Mouse (Mus musculus): ENCODE measurements around the gene Adgrd1. TPM values are rescaled to one million over a fixed set of nuclear protein-coding genes. Genes with fewer than 3 reads are reported as not detected.

Gene Adgrd1
- total and polyA plus RNA-seq, 3 experiments: 0.27 to 0.56 TPM; not detected in 1

- no peak for DNase-seq (ENCODE audit: low read depth, low spot score)
- TF ChIP-seq TCF12 (IDR thresholded peaks at IDR 0.05; ENCODE audit: low read depth, low read length): no peak
- no peak for TF ChIP-seq POLR2A (IDR thresholded peaks at IDR 0.05; ENCODE audit: control insufficient read depth in 1 of 2, insufficient read depth in 1 of 2, low read depth in 1 of 2, low read length in 2 of 2, poor library complexity in 1 of 2)
- TF ChIP-seq HCFC1 (IDR thresholded peaks at IDR 0.05; ENCODE audit: low read depth, low read length): no peak
- TF ChIP-seq USF2 (IDR thresholded peaks at IDR 0.05; ENCODE audit: borderline replicate concordance in 1 of 2, insufficient read depth in 1 of 2, low read depth in 1 of 2, low read length in 2 of 2): no peak
- TF ChIP-seq TBP (IDR thresholded peaks at IDR 0.05; ENCODE audit: low read depth, low read length): no peak
- TF ChIP-seq ZC3H11A (IDR thresholded peaks at IDR 0.05; ENCODE audit: low read depth, low read length): no peak
- TF ChIP-seq MYB (IDR thresholded peaks at IDR 0.05; ENCODE audit: low read depth, low read length): no peak
- TF ChIP-seq MAZ (IDR thresholded peaks at IDR 0.05; ENCODE audit: low read depth, low read length): no peak
- TF ChIP-seq KAT2A (conservative IDR thresholded peaks at IDR 0.05; ENCODE audit: low read depth, low read length): no peak
- TF ChIP-seq MAX (IDR thresholded peaks at IDR 0.05; ENCODE audit: low read length): no peak
- Histone ChIP-seq H3K9ac (ENCODE audit: control insufficient read depth, low read depth, low read length, poor library complexity, severe bottlenecking) (no peak overlapping the region), H3K36me3 (ENCODE audit: control insufficient read depth in 1 of 2, insufficient read depth in 2 of 2, low read length in 2 of 2) (no peaks in the 10 kb centered on the region), H3K9me3 (replicated peaks; ENCODE audit: insufficient read depth, low read length) (no peaks in the 10 kb centered on the region), H3K27me3 (ENCODE audit: control insufficient read depth in 1 of 2, insufficient read depth in 2 of 2, low read length in 2 of 2) (no peaks in the 10 kb centered on the region), H3K4me1 (ENCODE audit: control insufficient read depth in 1 of 2, insufficient read depth in 2 of 2, low read length in 2 of 2) (no peaks in the 10 kb centered on the region), H3K27ac (ENCODE audit: control insufficient read depth, low read depth, low read length) (no peak overlapping the region), H3K79me2 (ENCODE audit: control insufficient read depth, insufficient read depth, low read length, poor library complexity) (no peaks in the 10 kb centered on the region), H3K4me3 (ENCODE audit: control insufficient read depth in 1 of 2, insufficient read depth in 1 of 2, low read depth in 2 of 2, low read length in 2 of 2) (no peak overlapping the region)
Measured at GRCm38 (mm10) chr5:129214023-129214422, 117.5 kb downstream of the Adgrd1 start.

DNA sequence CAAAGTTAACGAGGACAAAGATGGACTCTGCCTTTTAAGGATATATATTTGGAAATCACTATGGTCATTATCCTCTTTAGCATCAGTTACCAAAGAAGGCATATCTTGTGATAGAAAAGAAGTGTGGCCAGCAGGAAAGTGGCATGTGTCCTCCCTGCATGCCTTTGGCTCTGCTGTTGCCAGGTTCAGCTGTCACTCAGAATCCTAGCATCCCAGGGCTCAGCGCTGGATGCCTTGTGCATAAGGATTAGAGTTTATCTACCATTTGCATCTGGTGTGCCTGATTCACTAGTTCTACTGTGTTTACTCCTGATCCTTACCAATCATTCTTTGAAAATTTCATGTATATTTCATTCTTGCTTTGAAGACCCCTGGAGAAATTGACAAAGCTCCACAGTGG, 119.5 kb downstream of the Adgrd1 start:
- H3K4me3 ChIP-seq (ENCODE audit: control insufficient read depth in 1 of 2, insufficient read depth in 1 of 2, low read depth in 2 of 2, low read length in 2 of 2): no peak overlapping the region

More for the DNA sequence above, 119.5 kb downstream of the Adgrd1 start:
- Histone ChIP-seq H3K36me3 (ENCODE audit: control insufficient read depth in 1 of 2, insufficient read depth in 2 of 2, low read length in 2 of 2) (no peaks in the 10 kb centered on the region), H3K9ac (ENCODE audit: control insufficient read depth, low read depth, low read length, poor library complexity, severe bottlenecking) (no peak overlapping the region), H3K27ac (ENCODE audit: control insufficient read depth, low read depth, low read length) (no peak overlapping the region), H3K9me3 (replicated peaks; ENCODE audit: insufficient read depth, low read length) (no peaks in the 10 kb centered on the region), H3K27me3 (ENCODE audit: control insufficient read depth in 1 of 2, insufficient read depth in 2 of 2, low read length in 2 of 2) (no peaks in the 10 kb centered on the region), H3K4me1 (ENCODE audit: control insufficient read depth in 1 of 2, insufficient read depth in 2 of 2, low read length in 2 of 2) (no peaks in the 10 kb centered on the region), H3K79me2 (ENCODE audit: control insufficient read depth, insufficient read depth, low read length, poor library complexity) (no peaks in the 10 kb centered on the region)
- no peak for DNase-seq (ENCODE audit: low read depth, low spot score)
- no peak for TF ChIP-seq GABPA (IDR thresholded peaks at IDR 0.05; ENCODE audit: low read depth, low read length)
- no peak for TF ChIP-seq MAFK (IDR thresholded peaks at IDR 0.05; ENCODE audit: borderline replicate concordance, low read depth, low read length)
- no peak for TF ChIP-seq MEF2A (IDR thresholded peaks at IDR 0.05; ENCODE audit: extremely low read depth, insufficient replicate concordance, low read depth, low read length, poor library complexity, severe bottlenecking)
- no peak for TF ChIP-seq USF2 (IDR thresholded peaks at IDR 0.05; ENCODE audit: borderline replicate concordance in 1 of 2, insufficient read depth in 1 of 2, low read depth in 1 of 2, low read length in 2 of 2)
- no peak for TF ChIP-seq RCOR1 (IDR thresholded peaks at IDR 0.05; ENCODE audit: low read depth, low read length)
- TF ChIP-seq SMC3 (IDR thresholded peaks at IDR 0.05; ENCODE audit: low read depth, low read length): no peak
- no peak for TF ChIP-seq POLR2A (IDR thresholded peaks at IDR 0.05; ENCODE audit: control insufficient read depth in 1 of 2, insufficient read depth in 1 of 2, low read depth in 1 of 2, low read length in 2 of 2, poor library complexity in 1 of 2)
- TF ChIP-seq MAZ (IDR thresholded peaks at IDR 0.05; ENCODE audit: low read depth, low read length): no peak
- TF ChIP-seq ZMIZ1 (IDR thresholded peaks at IDR 0.05; ENCODE audit: low read depth, low read length): no peak
- no peak for TF ChIP-seq CHD1 (IDR thresholded peaks at IDR 0.05; ENCODE audit: low read depth, low read length)
- TF ChIP-seq SIN3A (IDR thresholded peaks at IDR 0.05; ENCODE audit: low read length): no peak

All from MEL (cell line).